Mouse (Mus musculus) neural tube, embryonic 11.5 days (tissue): ENCODE data around the gene Akap9. TPM values are rescaled to one million over a fixed set of nuclear protein-coding genes. Genes with fewer than 3 reads are reported as not detected.
"Not testable (repeated sequence)": the region's sequence is repeated elsewhere in the genome, so short reads cannot be mapped to it uniquely, and the experiment has no call there.

Experiments used
- ATAC-seq: fragments of 200-750 bp; cut with Nextera tagmentation; 2 replicates; pipeline ENCODE4 v1.8.0; 2017; ENCODE audit warnings: moderate number of reproducible peaks, mild to moderate bottlenecking, moderate TSS enrichment, moderate library complexity; ENCODE audit not compliant: insufficient read depth, low FRiP score, low TSS enrichment
- DNase-seq: peaks from one replicate; pipeline ENCODE4 v3.0.0-alpha.2; 2015; ENCODE audit warnings: low spot score
- H3K27ac ChIP-seq: fragments of 300-500 bp; sonication (generic); 2 replicates; pipeline ENCODE4 v1.5.1; 2014; ENCODE audit warnings: low read depth, mild to moderate bottlenecking, low read length
- H3K27me3 ChIP-seq: fragments of 300-500 bp; sonication (generic); 2 replicates; pipeline ENCODE4 v1.6.1; 2014; ENCODE audit warnings: mild to moderate bottlenecking, low read length, mixed read lengths; ENCODE audit not compliant: control insufficient read depth, insufficient read depth
- H3K36me3 ChIP-seq: fragments of 300-500 bp; sonication (generic); 2 replicates; pipeline ENCODE4 v1.6.1; 2014; ENCODE audit warnings: mild to moderate bottlenecking, low read length, moderate library complexity, mixed read lengths; ENCODE audit not compliant: control insufficient read depth, insufficient read depth
- H3K4me1 ChIP-seq: fragments of 300-500 bp; sonication (generic); 2 replicates; pipeline ENCODE4 v1.6.1; 2014; ENCODE audit warnings: low read length, mixed read lengths; ENCODE audit not compliant: control insufficient read depth, insufficient read depth
- H3K4me2 ChIP-seq: fragments of 300-500 bp; sonication (generic); 2 replicates; pipeline ENCODE4 v1.6.1; 2014; ENCODE audit warnings: low read depth, mild to moderate bottlenecking, moderate library complexity
- H3K4me3 ChIP-seq: fragments of 300-500 bp; sonication (generic); 2 replicates; pipeline ENCODE4 v1.5.1; 2014; ENCODE audit warnings: low read depth, low read length
- H3K9ac ChIP-seq: fragments of 300-500 bp; sonication (generic); 2 replicates; pipeline ENCODE4 v1.6.1; 2014; ENCODE audit warnings: mild to moderate bottlenecking, low read length
- H3K9me3 ChIP-seq: fragments of 300-500 bp; sonication (generic); 2 replicates; pipeline ENCODE4 v1.6.1; 2016; ENCODE audit warnings: low read length; ENCODE audit not compliant: control insufficient read depth
- WGBS: fragments of 180-500 bp; shearing (Covaris S2); extraction: QIAGEN DNeasy Blood & Tissue Kit; methylation state at CpG from one replicate; pipeline ENCODE4 v1.1.7; 2014; 5-methylcytosine and 5-hydroxymethylcytosine counted together
- polyA plus RNA-seq: library from polyadenylated mRNA; unstranded; fragments of >200 nt; fragmentation: Nextera tagmentation; extraction: Ambion mirVana; gene quantifications from 2 replicates; pipeline ENCODE4 v1.2.1, GENCODE M21; 2014

The Akap9 gene
- polyA plus RNA-seq, 1 experiment from 2014 or later, result 144 TPM

DNA sequence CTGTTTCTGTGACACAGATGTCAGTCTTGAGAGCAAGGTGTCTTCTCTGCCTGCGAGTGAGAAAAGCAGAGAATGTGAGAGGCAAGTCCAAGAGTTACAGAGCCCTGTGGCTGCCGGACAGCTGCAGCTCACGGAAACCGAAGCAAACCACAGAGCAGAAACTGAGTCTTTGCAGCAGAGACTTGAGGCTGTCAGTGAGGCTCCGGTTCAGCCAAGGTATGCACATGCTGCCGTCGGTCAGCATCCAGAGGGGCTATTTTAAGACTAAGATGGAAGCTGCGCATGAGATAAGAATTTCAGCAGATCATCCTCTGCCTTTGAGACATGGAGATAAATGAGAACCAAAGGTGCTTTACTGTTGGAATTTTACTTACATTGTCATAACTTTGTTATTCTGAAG is 48.3 kb downstream of the Akap9 start:
- Histone ChIP-seq H3K4me3 (no peak overlapping the region), H3K4me1 (no peaks in the 10 kb centered on the region), H3K27me3 (no peaks in the 10 kb centered on the region), H3K4me2 (no peak overlapping the region), H3K27ac (no peak overlapping the region), H3K36me3 (peaks cover 5% of the 10 kb centered on the region; the same call in 1 of the 2 replicates), H3K9me3 (no peaks in the 10 kb centered on the region), H3K9ac (no peak overlapping the region)
- no peak for DNase-seq
- ATAC-seq, result no peak
- WGBS, result 97% methylated on average over 8 of the region's 8 CpGs

DNA sequence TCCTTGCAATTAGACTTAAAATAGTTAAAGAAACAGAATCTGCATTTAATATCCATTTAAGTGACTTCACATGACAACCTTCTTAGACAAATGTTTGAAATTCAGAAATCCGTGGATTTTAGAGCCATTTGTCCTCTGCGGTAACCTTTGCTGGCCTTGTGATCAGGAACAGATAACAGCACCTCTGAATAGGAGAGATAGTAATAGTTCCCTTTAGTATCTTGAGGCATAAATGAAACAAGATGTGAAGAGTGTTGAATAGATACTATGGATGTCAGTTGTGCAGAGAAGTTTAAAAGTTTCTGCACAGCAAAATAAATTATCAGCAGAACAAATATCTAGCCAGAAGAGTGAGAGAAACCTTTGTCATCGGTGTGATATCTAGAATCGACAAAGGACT is 50.0 kb downstream of the Akap9 start:
- H3K9me3 ChIP-seq, result no peaks in the 10 kb centered on the region
- peaks cover 5% of the 10 kb centered on the region; the same call in 1 of the 2 replicates for H3K36me3 ChIP-seq
- 95% methylated on average over 4 of the region's 4 CpGs for WGBS
- no peaks in the 10 kb centered on the region for H3K27me3 ChIP-seq
- H3K9ac ChIP-seq, result no peak overlapping the region
- no peak overlapping the region for H3K27ac ChIP-seq
- no peak overlapping the region for H3K4me2 ChIP-seq
- no peak overlapping the region for H3K4me3 ChIP-seq
- H3K4me1 ChIP-seq, result no peaks in the 10 kb centered on the region
- DNase-seq, result no peak
- no peak for ATAC-seq

DNA sequence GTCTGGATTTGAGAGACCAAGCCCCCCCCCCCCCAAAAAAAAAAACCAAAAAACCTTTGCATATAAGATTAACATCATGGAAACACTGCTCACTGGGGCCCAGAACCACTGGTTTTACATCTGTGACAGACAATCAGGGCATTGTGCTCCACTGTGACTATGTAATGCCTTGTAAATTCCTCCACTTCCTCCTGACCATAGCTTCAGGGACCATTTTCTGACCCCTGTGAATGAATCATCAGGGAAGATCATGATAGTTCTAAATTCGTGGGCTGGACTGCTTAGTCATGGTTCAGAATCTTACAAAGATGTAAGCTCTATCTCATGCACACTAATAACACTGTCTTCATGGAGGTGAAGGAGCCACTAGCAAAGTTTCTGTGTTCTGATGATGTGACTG is 61.8 kb downstream of the Akap9 start:
- H3K27me3 ChIP-seq, result no peaks in the 10 kb centered on the region
- 85% methylated on average over 1 of the region's 1 CpGs for WGBS
- no peak overlapping the region for H3K4me2 ChIP-seq

DNA sequence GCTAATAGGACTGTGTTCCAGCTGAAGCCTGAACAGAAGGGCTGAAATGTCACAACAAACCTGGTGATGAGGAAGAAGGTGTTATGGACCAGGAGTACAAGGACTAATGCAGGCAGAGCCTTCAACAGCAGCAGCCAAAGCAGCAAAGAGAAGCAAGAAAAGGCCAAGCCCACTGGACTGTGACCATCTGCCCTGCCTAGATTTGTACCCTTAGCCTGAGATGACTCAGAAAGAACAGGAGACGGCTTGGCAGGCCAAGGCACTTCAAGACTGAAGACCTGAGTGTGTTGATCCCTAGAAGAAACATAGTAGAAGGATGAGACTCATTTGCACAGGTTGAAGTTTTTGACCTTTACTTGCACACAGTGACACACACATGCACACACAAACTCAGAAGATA is 62.6 kb downstream of the Akap9 start:
- no peak overlapping the region for H3K4me3 ChIP-seq
- H3K9me3 ChIP-seq, result no peaks in the 10 kb centered on the region
- H3K27me3 ChIP-seq, result no peaks in the 10 kb centered on the region
- no peak overlapping the region for H3K9ac ChIP-seq
- no peak for ATAC-seq
- DNase-seq, result no peak
- peaks cover 6% of the 10 kb centered on the region; the same call in 1 of the 2 replicates for H3K36me3 ChIP-seq
- WGBS, result 96% methylated on average over 1 of the region's 1 CpGs
- H3K4me2 ChIP-seq, result no peak overlapping the region
- no peaks in the 10 kb centered on the region for H3K4me1 ChIP-seq
- no peak overlapping the region for H3K27ac ChIP-seq

More for the DNA sequence above, 61.8 kb downstream of the Akap9 start:
- ATAC-seq (no peak), DNase-seq (no peak)
- Histone ChIP-seq H3K4me3 (no peak overlapping the region), H3K9me3 (no peaks in the 10 kb centered on the region), H3K36me3 (peaks cover 6% of the 10 kb centered on the region; the same call in 1 of the 2 replicates), H3K9ac (no peak overlapping the region), H3K4me1 (no peaks in the 10 kb centered on the region), H3K27ac (no peak overlapping the region)

DNA sequence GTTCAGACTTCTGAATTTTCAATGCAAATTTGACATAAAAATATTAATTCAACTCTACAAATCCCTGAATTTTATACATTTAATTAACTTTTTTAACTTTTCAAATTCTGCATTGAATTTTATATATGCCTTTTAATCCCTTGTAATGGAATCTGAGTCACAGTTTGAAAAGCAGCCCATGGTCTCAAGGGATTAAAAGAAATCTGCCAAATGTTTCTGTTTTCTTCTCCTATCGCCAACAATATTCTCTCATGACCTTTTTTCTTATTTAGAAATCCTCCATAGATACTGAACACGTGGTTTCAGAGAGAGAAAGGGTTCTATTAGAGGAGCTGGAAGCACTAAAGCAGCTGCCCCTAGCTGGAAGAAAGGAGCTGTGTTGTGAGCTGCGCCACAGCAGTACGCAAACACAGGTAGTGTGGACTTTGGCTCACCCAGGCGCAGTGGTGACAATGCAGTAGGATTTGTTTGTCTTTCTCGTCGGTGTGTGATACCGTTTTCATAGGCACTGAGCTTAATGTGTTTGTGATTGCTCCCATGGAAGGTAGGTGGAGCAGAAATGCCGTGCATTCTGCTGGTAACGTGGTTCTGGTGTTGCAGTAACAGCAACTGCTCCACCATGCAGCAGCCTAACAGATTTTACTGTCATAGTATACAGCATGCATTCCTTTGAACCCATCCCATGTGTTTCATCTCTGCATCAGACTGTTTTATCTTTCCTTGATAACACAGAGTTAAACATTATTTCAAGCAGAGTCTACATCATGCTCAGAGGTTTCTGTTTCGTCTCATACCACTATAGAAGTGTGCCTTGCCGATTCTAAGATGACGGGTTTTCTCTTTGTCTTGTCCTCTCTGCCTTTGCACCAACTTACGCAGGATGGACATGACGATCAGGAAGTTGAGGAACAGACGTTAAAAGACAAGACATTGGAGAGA is 76.9 kb downstream of the Akap9 start:
- 89% methylated on average over 16 of the region's 16 CpGs for WGBS
- ATAC-seq, result no peak
- Histone ChIP-seq H3K9me3 (no peaks in the 10 kb centered on the region), H3K4me3 (no peak overlapping the region), H3K36me3 (no peaks in the 10 kb centered on the region), H3K9ac (no peak overlapping the region), H3K27ac (no peak overlapping the region), H3K4me1 (no peaks in the 10 kb centered on the region), H3K4me2 (no peak overlapping the region), H3K27me3 (no peaks in the 10 kb centered on the region)
- DNase-seq, result no peak

DNA sequence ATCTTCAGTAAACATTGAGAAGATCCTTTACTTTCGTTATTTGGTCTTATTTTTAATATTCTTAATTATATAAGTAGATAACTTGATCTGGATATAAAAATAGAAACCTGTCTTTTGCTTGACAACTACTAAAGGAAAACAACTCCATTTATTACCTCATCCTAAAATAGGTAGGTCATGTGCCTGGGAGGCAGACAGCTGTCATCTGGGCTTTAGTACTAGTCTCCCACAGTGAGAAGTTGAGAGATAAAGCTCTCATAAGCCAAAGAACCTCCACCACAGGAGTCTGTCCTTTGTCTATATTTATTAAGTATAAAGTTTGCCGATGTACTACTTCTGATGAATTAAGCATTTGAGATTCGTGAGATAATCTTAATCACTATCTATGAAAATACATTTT is 78.8 kb downstream of the Akap9 start:
- Histone ChIP-seq H3K27me3 (no peaks in the 10 kb centered on the region), H3K4me1 (no peaks in the 10 kb centered on the region), H3K9ac (no peak overlapping the region), H3K27ac (no peak overlapping the region), H3K9me3 (no peaks in the 10 kb centered on the region), H3K36me3 (no peaks in the 10 kb centered on the region), H3K4me3 (no peak overlapping the region), H3K4me2 (no peak overlapping the region)
- ATAC-seq (no peak), DNase-seq (no peak)
- 93% methylated on average over 3 of the region's 3 CpGs for WGBS

DNA sequence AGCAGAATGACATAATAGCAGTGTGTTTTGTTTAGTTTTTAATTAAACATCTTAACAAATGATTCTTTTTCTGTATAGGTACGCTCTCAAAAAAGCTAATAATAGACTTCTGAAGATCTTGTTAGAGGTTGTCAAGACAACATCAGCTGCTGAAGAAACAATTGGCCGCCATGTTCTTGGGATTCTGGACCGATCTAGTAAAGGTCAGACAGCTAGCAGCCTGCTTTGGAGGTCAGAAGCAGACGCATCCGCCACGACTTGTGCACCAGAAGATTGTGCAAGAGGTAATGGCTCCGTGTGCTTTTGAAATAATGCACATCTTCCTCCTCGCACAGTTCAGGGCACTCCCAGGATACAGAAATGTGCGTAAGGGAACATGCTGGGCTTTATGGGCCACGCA is 80.4 kb downstream of the Akap9 start:
- Histone ChIP-seq H3K36me3 (no peaks in the 10 kb centered on the region), H3K9ac (no peak overlapping the region), H3K27ac (no peak overlapping the region), H3K4me1 (no peaks in the 10 kb centered on the region), H3K4me3 (no peak overlapping the region), H3K4me2 (no peak overlapping the region), H3K9me3 (no peaks in the 10 kb centered on the region), H3K27me3 (no peaks in the 10 kb centered on the region)
- WGBS, result 93% methylated on average over 10 of the region's 10 CpGs
- ATAC-seq (no peak), DNase-seq (no peak)

DNA sequence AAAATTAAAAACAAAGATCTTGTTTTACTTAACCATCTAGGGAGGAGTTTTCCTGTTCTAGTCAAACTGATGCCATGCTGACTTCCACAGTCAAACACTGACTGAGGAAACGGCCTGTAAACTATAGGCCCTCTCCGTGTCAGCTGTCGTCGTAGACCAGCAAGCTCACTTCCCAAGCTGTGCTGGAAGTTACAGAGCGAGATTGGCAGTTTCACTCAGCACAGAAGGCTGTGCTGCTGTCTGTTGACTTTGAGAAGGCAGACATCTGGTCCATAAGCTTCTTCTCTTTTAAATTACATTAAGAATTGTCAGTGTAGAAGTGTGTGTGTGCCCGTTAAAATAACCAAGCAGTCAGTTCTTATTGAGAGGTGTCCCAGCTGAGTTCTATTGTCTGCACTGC is 81.7 kb downstream of the Akap9 start:
- ATAC-seq (no peak), DNase-seq (no peak)
- Histone ChIP-seq H3K36me3 (no peaks in the 10 kb centered on the region), H3K4me1 (no peaks in the 10 kb centered on the region), H3K4me3 (no peak overlapping the region), H3K27ac (no peak overlapping the region), H3K4me2 (no peak overlapping the region), H3K9ac (no peak overlapping the region), H3K9me3 (no peaks in the 10 kb centered on the region), H3K27me3 (no peaks in the 10 kb centered on the region)
- 85% methylated on average over 6 of the region's 6 CpGs for WGBS

DNA sequence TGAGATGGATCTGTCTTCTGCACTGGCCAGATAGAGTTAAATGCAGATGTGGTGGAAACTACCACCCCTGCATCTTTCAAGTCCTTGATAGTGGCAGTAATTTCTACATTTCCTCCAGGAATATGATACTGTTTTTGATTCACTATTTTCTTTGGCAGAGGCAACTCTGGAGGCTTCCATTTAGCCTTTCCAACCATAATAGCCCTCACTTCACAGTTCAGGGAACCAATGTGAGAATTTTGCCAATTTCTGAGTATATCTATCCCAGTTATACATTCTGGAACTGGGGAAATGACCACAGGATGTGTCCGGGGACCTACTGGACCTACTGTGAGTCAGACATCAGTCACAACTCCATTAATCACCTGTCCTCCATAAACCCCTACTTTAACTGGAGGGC is 89.8 kb downstream of the Akap9 start:
- H3K36me3 ChIP-seq, H3K27me3 ChIP-seq, H3K9me3 ChIP-seq, H3K9ac ChIP-seq, DNase-seq, H3K4me3 ChIP-seq, H3K4me1 ChIP-seq, H3K27ac ChIP-seq, H3K4me2 ChIP-seq, ATAC-seq: not testable (repeated sequence)
- 89% methylated on average over 1 of the region's 1 CpGs for WGBS
